Mouse (Mus musculus) WW6 (cell line): ENCODE data around the gene Lsm2.
"Not testable (repeated sequence)": the region's sequence is repeated elsewhere in the genome, so short reads cannot be mapped to it uniquely, and the experiment has no call there.

Source experiments
- DNase-seq: peaks from one replicate; pipeline ENCODE4 v3.0.0-alpha.2; 2013; ENCODE audit warnings: low read depth, low spot score

Lsm2 gene

DNA sequence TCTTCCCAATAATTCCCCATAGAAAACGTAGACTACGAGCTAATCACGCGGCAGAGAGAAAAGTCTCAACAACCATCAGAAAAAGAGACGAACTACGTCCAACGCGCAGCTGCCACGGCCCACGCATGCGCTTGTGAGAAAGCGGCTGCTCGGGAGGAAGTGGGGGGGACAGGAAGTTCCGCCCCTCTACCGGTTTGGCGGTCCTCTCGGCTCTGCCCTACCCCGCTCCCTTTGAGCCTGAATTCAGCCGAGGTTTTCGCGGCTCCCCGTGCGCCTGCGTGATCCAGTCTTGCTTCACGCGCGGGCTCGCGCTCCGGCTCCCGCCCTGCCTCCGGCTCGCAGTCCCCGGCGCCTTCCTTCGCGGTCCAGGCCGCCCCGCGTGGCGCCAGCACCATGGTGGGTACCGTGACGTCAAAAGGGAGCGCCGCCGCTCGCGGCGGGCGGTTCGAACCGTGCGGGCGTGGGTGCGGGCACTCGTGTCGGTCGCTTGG, at the start of gene Lsm2:
Gene Lsm2, plus strand, starts transcription at position 173 of the 491 bp plus-strand sequence.
- DNase-seq, result peak; percentile 80

DNA sequence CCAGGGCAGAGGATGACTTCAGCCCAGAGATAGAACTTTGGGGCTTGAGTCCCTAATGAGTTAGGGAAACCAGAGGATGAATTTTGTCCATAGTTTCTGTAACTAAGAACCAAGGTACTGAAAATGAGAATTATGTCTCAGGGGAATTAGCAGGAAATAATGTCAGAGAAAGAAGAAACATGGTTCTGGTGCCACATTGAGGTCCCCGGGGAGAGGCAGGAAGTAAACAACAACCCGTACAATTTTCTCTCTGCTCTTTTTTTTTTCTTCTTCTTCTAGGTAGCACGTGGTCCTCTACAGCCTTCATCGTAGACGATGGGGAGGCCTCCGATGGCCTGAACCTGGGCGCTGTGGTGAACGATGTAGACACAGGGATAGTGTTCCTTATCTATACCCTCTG, 49.4 kb upstream of the Lsm2 start:
- no peak for DNase-seq

DNA sequence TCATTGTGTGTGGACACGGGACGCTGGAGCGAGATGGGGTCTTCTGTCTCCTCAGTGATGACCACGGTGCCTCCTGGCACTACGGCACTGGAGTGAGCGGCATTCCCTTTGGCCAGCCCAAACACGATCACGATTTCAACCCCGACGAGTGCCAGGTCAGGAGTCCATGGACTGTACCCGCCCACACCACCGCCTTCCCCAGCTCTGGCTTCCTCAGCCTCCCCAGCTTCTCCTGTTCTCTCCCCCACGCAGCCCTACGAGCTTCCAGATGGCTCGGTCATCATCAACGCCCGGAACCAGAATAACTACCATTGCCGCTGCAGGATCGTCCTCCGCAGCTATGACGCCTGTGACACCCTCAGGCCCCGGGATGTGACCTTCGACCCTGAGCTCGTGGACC, 47.6 kb upstream of the Lsm2 start:
- no peak for DNase-seq

DNA sequence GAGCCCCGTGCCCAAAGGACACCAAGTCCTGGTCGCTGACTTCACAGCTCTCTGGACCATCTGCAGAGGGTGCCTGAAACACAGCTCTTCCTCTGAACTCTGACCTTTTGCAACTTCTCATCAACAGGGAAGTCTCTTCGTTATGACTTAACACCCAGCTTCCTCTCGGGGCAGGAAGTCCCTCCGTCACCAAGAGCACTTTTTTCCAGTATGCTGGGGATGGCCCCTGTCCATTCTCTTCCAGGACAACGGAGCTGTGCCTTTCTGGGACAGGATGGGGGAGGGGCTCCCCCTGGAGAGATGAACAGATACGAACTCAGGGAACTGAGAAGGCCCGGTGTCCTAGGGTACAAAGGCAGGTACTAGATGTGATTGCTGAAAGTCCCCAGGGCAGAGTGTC, 46.8 kb upstream of the Lsm2 start:
- no peak for DNase-seq

DNA sequence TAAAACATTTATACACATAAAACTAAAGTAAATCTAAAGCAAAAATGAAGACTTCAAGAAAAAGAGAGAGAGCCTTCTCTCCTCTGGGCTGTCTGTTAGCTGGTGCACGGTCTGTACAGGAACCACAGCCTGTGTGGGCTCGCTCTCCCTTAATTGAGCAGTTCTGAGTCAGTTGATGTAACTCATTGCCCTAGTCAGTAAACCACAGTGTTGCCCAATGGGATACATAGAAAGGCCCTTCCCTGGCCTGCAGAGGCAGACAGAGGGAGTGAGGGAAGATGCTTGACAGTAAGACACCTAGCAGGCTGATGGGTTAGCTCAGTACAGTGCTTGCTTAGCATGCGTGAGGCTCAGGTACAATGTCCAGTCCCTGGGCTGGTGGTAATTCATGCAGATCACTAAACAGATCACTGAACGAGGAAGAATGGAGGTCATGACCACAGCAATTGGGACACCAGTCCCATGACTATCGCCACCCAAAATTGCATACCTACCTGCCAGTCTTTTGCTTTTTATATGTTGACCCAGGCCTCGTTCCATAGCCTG, 43.6 kb upstream of the Lsm2 start:
- no peak for DNase-seq

DNA sequence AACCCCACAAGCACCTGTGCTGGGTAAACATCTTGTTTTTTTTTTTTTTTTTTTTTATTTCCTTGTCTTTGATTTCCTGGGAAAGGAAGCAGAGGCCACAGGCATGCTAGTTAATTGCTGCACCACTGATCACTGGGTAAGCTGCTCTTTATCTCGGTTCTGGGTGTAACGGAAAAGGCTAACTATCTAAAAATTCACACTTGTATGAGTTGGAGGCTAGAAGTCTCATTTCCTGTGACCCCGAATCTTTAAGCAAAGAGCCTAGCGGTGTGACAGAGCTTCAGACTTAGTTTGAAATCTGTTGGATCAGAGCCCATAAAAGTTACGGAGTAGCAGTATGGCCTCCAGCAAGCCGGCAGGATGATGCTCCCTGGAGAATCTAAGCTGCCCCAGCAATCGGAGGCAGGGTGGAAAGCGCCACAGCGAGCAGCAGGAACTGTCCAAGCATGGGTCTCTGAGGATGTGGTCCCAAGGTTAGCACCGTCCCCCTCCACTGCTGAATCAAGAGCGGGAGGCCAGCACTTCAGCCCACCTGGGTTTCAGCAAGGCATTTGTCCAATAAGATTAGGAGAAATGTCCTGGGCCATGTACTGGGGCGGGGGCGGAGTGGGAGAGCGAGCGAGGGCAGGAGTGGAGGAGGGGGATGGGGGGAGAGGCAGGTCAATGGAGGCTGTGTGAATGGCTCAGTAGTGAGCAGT, 40.2 kb upstream of the Lsm2 start:
- DNase-seq, result no peak

DNA sequence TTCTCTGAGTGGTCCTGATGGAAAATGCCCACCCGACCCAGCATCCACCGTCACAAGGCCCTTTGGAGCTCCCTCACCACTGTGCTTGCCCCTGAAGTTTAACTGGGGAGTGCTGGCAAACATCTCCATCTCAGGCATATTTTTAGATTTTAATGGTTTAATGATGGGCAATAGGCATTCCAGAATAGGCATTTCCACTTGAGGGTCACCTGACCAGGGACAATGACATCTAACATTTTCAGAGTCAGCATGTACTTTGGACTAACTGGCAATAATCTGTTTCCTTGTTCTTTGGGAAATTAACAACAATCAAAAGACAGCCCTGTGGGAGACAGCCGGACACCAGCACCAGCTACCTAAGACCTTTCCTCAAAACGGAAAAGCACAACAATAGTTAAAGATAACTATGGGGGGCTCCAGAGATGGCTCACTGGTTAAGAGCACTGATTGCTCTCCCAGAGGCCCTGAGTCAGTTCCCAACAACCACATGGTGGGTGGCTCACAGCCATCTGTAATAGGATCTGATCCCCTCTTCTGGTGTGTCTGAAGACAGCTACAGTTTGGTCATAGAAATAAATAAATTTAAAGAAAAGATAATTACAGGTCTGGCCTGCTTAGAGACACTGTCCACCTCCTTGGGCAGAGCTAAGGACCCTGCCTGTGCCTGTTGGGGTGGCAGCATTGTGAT, 38.4 kb upstream of the Lsm2 start:
- no peak for DNase-seq

DNA sequence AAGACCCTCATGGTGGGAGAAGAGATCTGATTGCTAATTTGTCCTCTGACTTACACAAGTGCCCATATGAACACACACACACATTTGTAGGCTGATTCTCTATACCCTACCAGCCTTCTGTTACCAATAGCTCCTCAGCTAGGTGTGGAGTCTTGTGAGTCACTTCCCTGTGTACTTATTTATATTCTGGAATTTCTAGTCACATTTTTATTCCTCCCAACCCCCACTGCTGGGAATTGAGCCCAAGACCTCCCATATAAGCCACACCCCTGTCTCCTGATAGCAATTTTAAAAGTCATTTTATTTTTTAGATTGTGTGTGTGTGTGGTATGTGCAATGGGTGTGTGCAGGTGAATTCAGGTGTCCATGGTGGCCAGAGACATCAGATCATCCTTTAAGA, 37.3 kb upstream of the Lsm2 start:
- DNase-seq, result no peak

DNA sequence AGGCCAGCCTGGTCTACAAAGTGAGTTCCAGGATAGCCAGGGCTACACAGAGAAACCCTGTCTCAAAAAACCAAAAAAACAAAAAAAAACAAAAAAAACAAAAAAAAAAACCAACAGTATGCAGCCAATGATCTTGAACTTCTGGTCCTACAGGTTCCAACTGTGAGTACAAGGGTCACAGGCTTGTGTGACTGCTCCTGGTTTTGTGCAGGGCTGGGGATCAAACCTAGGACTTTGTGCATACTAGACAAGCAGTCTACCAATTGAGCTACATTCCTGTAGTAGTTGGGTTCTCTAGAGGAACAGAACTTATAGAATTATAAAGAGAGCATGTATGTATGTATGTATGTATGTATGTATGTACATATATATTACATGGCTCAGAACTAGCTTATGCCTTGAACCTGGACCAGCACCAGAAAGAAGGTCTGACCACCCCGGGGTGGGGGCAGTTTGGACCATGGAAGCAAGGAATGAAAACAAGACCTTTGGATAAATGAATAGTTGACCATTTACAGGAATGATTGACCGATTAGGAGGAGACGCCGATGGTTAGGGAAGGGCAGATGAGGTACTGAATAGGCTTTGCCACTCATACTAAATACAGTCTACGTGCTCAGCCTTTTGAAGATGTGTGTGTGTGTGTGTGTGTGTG, 35.0 kb upstream of the Lsm2 start:
- DNase-seq, result no peak

DNA sequence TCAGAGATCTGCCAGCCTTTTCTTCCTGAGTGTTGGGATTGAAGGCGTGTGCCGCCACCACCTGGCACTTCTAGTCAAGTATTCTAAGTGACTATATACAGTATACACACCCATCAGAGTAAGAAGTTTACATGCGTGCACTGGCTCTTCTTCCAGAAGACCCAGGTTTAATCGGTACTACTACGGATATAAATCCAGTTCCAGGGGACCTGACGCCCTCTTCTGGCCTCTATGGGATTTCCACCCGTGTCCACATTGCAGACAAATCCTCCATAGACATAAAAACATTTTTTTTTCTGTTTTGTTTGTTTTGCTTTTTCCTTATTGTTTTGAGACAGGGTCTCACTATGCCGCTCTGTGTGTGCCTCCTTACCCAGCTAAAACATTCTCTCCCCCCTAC, 34.1 kb upstream of the Lsm2 start:
- no peak for DNase-seq

DNA sequence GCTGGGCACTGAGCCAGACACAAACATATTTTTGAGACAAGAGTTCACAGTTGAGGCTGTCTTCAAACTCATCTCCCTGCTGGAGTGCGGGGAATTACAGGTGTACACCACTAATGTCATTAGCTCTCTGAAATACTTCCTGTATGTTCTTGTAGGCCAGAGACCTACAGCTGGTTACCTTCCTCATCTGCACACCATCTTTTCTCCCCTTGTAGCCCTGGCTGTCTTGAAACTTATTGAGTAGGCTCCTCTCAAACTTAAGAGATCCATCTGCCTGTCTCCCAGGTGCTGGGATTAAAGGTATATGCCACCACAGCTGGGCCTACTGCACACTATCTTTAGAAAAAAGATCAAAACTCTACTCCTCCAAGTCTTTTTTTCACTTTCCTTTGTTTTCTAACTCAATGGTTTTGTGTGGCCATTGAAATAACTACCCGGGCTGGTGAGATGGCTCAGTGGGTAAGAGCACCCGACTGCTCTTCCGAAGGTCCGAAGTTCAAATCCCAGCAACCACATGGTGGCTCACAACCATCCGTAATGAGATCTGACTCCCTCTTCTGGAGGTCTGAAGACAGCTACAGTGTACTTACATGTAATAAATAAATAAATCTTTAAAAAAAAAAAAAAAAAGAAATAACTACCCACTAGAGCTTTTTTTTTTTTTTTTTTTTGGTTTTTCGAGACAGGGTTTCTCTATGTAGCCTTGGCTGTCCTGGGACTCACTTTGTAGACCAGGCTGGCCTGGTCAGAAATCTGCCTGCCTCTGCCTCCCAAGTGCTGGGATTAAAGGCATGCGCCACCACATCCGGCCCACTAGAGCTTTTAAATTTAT, 32.7 kb upstream of the Lsm2 start:
- DNase-seq, result not testable (repeated sequence)

DNA sequence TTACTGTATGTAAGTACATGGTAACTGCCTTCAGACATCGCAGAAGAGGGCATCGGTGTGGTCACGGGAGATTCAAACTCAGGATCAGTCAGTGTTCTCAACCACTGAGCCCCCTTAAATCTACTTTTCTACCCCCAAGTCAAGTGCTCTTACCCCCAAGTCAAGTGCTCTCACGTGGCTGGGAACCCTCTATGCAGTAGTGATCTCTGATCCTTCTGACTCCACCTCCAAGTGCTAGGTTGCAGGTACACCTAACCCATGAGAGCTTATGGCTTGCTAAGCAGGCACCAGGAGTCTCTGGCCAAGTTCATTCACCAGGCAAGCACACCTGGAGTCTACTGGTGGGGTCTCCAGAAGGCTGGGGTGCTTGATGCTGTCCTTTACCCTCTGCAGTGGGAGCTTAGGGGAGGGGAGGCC, 32.1 kb upstream of the Lsm2 start:
- no peak for DNase-seq

DNA sequence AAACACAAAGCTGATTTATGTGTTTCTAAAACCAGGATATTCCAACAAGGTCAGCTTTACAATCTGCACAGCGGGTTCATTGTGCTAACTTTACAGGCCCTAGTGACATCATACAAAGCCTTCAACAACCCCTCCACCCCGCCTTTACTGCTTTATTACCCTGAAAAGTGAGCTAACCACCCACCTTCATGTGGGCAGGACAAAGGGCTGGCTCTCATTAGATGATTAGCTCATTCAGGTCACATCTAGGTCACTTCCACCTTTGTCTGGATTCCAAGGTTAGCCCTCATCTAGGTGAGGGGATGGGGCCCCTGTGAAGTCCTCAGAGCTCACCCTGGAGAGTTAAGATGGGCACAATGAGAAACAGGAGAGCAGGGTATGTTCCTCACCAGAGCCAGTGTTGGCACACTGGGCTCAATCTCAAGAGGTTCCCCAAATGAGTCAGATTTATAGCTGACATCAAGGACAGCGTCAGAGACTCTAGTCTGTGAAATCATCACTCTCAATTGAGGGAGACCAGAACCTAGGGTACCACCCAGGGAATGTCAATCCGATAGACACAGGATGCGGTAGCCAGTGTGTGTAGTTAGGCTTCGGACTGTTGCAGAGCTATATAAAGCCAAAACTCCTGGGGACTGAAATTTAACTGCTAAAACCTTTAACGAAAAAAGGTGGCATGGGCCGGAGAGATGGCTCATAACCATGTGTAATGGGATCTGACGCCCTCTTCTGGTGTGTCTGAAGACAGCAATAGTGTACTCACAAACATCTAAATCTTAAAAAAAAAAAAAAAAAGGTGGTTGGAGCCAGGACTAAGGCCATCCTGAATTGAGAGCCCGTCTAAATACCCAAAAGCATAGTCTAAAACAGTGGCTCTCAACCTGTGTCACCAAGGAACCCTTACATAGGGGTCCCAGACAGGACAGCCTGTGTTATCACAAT, 30.9 kb upstream of the Lsm2 start:
- no peak for DNase-seq

DNA sequence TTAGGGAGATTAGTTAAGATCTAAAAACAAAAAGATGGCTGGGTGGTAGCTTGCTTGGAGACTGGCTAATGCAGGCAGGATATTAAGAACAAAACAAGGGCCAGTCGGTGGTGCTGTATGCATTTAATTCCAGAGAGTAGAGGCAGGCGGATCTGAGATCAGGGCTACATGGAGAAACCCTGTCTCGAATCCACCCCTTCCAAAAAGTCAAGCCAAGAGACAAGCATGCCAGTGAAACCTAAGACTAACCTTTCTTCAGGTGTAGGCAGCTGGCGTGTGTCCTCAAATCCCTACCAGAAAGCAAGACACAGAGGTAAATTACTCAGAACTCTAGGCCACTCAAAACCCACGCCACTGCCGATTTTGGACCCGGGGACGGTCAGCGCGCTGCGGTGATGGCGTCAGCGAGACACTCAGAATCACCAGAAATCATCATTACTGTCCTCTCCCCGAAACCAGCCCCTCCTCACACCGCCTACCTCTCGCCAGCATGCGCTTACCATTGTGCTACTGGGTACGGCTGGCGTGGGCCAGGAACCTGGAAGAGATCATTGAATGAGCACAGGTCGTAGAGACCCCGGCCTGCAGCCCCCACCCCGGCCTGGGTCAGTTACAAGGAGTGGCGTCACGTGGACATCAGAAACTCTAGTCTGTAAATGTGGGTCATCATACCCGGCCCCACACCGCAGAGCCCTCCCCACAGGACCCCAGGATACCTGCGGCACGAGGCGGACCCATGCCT, 29.9 kb upstream of the Lsm2 start:
- no peak for DNase-seq

DNA sequence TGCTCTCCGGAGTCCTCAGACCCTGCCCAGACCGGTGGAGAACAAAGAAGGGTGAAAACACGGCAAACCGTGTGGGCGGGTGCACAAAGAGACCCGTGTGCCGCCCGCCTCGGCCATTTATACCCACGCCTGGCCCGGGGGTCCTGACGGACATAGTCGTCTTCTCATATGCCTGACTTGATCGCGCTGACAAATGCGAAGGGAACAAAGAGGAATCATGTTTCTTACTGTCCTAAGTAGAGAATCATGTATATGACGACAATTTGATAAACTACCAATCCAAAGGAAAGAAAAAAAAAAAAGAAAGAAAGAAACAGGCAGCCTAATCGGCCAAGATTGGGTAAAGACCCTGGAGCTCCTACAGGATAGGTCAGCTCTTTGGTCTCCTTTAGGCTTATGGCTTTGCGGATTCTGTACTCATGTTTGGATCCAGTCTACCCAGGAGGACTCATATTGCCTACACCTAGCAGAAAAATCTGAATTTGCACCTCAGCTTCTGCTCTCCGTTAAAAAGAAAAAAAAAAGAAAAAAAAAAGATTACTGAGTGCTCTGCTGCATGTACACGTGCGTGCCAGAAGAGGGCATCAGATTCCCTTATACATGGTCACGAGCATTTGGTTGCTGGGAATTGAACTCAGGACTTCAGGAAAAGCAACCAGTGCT, 29.2 kb upstream of the Lsm2 start:
- DNase-seq, result no peak

DNA sequence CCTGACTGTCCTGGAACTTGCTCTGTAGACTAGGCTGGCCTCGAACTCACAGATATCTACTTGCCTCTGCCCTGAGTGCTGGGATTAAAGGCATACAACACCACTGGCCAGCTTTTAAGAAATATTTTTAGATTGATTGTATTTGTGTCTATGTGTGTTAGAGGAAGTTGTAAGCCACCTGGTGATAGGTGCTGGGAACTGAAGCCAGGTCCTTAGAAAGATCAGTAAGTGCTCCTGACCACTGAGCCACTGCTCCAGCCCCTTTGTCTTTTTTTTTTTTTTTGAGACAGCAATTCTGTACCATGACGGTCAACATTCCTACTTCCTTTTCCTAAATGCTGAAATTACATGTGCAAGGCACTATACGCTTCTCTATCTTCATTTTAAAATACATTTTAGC, 28.4 kb upstream of the Lsm2 start:
- no peak for DNase-seq

DNA sequence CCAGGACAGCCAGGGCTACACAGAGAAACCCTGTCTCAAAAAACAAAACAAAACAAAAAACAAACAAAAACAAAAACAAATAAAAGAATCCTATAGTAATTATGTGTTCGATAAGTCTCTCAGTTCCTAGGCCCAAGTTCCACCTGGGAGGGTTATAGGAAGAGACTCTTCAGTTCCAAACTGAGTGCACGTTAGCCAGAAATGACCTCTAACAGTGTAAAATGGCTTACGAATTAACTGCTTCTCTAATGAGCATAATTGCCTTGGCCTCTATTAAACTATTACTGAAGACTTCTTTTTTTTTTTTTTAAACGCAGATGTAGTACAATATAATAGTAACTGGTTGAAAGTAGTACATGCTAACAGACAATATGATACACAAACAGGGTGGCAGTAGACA, 27.8 kb upstream of the Lsm2 start:
- DNase-seq, result no peak

DNA sequence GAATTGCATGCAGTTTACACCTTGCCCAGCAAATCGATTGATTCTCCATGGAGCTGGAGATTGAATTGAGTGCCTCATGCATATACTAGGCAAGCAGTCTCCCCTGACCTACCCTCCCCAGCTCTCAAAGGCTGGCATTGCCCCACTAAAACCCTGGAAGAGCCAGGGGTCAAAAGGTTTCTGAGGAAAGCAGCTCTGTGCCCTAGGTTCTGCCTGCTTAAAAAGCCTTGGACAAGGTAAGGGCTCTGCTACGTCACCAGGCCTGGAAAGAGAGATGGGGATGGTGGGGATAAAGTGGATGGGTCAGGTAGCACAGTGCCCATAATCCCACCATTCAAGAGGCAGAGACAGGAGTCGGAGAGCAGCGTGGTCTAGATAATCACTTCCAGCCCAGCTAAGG, 26.8 kb upstream of the Lsm2 start:
- no peak for DNase-seq

DNA sequence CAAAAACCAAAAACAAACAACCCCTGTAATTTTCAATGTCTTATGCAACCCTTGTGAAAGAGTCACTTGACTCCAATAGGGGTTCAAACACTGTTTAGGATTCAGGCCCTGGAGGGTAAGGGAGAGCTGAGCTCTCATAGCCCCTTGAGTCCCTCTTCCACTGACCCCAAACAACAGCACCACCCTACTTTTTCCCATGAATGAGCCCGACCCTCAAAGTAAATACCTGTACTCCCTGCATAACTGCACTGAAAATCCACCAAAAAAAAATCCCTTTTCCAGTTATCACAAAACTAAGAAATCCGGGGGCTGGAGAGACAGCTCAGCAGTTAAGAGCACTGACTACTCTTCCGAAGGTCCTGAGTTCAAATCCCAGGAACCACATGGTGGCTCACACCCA, 25.8 kb upstream of the Lsm2 start:
- DNase-seq, result no peak
